Mouse (Mus musculus): Measurements from ENCODE around the gene Srprb.

The Srprb gene

GRCm38 (mm10) chr9:103143881-103144280 lies 58.1 kb downstream of the Srprb start:
- no peak for DNase-seq

GRCm38 (mm10) chr9:103141266-103141665 lies 60.7 kb downstream of the Srprb start:
- DNase-seq, result no peak

GRCm38 (mm10) chr9:103140384-103140783 lies 61.6 kb downstream of the Srprb start:
- no peak for DNase-seq

- DNase-seq, result no peak
These were observed 62.5 kb downstream of the Srprb start for GRCm38 (mm10) chr9:103139481-103139880.

All from cerebellum, adult 8-10 months (tissue).